Mouse (Mus musculus): ENCODE data around the gene Prima1. TPM values are rescaled to one million over a fixed set of nuclear protein-coding genes. Genes with fewer than 3 reads are reported as not detected.

The Prima1 gene
- total and polyA plus RNA-seq, 2 experiments from 2014 or later = not detected

DNA sequence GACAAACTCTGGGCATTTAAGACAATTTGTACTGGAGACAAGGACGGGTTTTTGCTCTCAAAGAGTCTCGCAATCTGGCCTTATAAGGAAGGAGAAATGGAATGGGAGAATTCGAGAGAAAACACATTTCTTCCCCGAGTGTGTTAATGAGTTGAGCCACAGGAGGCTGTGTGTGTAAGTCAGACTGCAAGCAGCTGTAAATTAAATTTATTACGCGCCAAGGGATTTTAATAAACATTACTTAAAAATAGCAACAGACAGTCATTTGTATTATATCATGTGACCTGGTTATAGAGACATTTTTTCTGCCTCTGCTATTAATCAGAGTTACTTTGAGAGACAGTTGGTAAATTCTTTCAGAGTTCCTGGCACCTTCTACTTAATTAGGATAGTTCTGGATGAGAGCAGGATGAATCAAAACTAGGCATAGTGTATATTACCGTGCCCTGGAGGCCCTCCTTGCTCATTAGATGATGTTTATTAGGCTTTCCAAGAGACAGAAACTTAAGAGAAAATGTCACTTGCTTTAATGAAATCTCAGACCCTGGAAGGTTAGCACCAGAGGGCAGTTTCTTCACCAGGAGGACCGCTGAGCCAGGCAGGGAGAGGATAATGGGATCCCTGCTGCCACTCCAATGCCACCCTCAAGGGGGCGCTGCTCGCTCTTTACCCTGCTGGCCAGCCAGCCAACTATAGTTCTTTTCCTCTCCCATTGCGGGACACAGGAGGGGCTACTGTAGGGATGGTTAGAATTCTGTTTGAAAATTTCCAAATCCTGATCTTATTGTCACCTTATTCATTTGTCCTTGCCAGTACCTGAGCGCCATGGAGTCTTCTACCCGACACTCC is 20.3 kb upstream of the Prima1 start:
- H3K4me1 ChIP-seq (ENCODE audit: control insufficient read depth, insufficient read depth) = no peaks in the 10 kb centered on the region
- TF ChIP-seq CTCF (IDR thresholded peaks at IDR 0.05; ENCODE audit: low read depth) (peak; percentile 15), EP300 (IDR thresholded peaks at IDR 0.05; ENCODE audit: low read depth) (no peak)
- no peak overlapping the region for H3K27ac ChIP-seq (ENCODE audit: low read depth)
- H3K9me3 ChIP-seq (replicated peaks; ENCODE audit: control insufficient read depth, low read length) = no peaks in the 10 kb centered on the region
- 59% methylated on average over 13 of the region's 13 CpGs for WGBS
- no peak overlapping the region for H3K4me3 ChIP-seq (ENCODE audit: low read depth, low read length)
- H3K27me3 ChIP-seq (ENCODE audit: control insufficient read depth, insufficient read depth, low read length) = no peaks in the 10 kb centered on the region
- no peak overlapping the region for H3K9ac ChIP-seq (replicated peaks; ENCODE audit: low read depth, low read length)
- no peak for ATAC-seq (ENCODE audit: insufficient read depth, low read depth)
- H3K36me3 ChIP-seq (replicated peaks; ENCODE audit: control insufficient read depth, insufficient read depth, low read length) = no peaks in the 10 kb centered on the region
- DNase-seq (ENCODE audit: low spot score) = no peak
- H3K4me2 ChIP-seq (ENCODE audit: low read depth, low read length) = no peak overlapping the region

DNA sequence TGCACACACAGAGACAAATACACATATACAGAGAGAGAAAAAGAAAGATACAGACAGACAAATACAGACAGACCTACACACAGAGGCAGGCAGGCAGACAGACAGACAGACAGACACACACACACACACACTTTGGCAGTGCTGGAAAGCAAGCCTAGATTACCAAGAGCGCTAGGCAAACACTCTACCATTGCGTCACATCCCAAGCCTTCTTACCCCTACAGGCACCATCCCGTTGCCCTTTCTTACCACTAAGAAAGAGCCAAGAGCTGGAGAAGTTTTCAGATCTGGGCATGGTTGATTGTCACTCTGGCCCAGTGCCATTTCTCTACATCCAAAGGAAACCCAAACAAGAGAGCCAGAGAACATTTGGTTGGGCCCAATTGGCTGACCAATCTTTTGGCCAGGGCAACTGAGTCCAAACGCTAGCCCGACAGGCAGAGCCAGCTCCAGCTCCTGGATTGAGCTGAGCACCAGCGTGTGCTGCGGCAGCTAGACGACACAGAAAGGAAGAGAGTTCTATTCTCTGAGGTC is 11.0 kb upstream of the Prima1 start:
- Histone ChIP-seq H3K4me1 (ENCODE audit: control insufficient read depth, insufficient read depth) (no peaks in the 10 kb centered on the region), H3K4me2 (ENCODE audit: low read depth, low read length) (no peak overlapping the region), H3K9ac (replicated peaks; ENCODE audit: low read depth, low read length) (no peak overlapping the region), H3K9me3 (replicated peaks; ENCODE audit: control insufficient read depth, low read length) (no peaks in the 10 kb centered on the region), H3K27me3 (ENCODE audit: control insufficient read depth, insufficient read depth, low read length) (no peaks in the 10 kb centered on the region; the same call in 1 of the 2 replicates), H3K4me3 (ENCODE audit: low read depth, low read length) (no peak overlapping the region), H3K27ac (ENCODE audit: low read depth) (no peak overlapping the region), H3K36me3 (replicated peaks; ENCODE audit: control insufficient read depth, insufficient read depth, low read length) (no peaks in the 10 kb centered on the region)
- no peak for TF ChIP-seq CTCF (IDR thresholded peaks at IDR 0.05; ENCODE audit: low read depth)
- TF ChIP-seq EP300 (IDR thresholded peaks at IDR 0.05; ENCODE audit: low read depth) = no peak
- DNase-seq (ENCODE audit: low spot score) (no peak), ATAC-seq (ENCODE audit: insufficient read depth, low read depth) (no peak)
- 81% methylated on average over 8 of the region's 8 CpGs for WGBS

DNA sequence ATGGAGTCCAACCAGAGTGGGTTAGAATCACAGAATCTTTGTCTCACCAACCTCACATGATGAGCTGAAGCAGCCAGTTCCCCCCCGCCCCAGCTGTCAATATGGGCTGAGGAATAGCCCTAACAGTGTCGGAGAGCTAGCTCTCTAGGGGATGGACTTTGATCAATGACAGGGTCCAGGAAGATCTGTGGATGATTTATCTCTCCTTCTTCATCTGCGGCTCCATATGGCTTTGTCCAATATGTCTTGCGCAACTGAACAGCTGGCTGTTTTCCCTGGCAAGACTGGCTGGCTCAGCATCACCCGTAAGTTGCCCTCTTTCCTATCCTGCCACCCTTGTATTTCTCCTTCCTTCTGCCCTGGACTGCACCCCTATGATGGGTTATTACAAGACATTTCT is 9.2 kb upstream of the Prima1 start:
- H3K4me3 ChIP-seq (ENCODE audit: low read depth, low read length) = no peak overlapping the region

DNA sequence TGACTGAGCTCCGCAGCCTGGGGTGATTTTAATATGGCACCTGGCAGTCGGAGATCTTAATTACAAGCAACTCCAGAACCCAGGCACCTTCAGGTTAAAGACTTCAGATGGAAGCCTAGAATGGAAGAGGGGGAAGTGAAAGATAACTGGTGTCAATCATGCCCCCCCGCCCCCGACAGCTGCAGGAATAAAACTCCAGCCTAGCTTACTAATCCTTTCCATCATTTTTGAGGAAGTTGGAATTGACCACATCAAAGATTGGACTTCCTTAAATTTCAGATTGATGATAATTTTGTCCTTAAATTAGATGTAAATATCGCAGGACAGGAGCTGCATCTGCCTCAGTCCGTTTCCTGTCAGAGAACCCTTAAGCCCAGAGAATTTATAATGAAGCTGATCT is 8.4 kb upstream of the Prima1 start:
- H3K27ac ChIP-seq (ENCODE audit: low read depth) = no peak overlapping the region
- no peak overlapping the region for H3K4me2 ChIP-seq (ENCODE audit: low read depth, low read length)
- no peaks in the 10 kb centered on the region for H3K9me3 ChIP-seq (replicated peaks; ENCODE audit: control insufficient read depth, low read length)
- ATAC-seq (ENCODE audit: insufficient read depth, low read depth) (no peak), DNase-seq (ENCODE audit: low spot score) (no peak)
- no peak for TF ChIP-seq EP300 (IDR thresholded peaks at IDR 0.05; ENCODE audit: low read depth)
- TF ChIP-seq CTCF (IDR thresholded peaks at IDR 0.05; ENCODE audit: low read depth) = no peak
- H3K4me1 ChIP-seq (ENCODE audit: control insufficient read depth, insufficient read depth) = no peaks in the 10 kb centered on the region
- H3K9ac ChIP-seq (replicated peaks; ENCODE audit: low read depth, low read length) = no peak overlapping the region
- H3K27me3 ChIP-seq (ENCODE audit: control insufficient read depth, insufficient read depth, low read length) = peaks cover 12% of the 10 kb centered on the region; the same call in 1 of the 2 replicates
- H3K36me3 ChIP-seq (replicated peaks; ENCODE audit: control insufficient read depth, insufficient read depth, low read length) = no peaks in the 10 kb centered on the region
- WGBS = 71% methylated on average over 6 of the region's 6 CpGs
- no peak overlapping the region for H3K4me3 ChIP-seq (ENCODE audit: low read depth, low read length)

More for the DNA sequence above, 9.2 kb upstream of the Prima1 start:
- Histone ChIP-seq H3K4me1 (ENCODE audit: control insufficient read depth, insufficient read depth) (no peaks in the 10 kb centered on the region), H3K36me3 (replicated peaks; ENCODE audit: control insufficient read depth, insufficient read depth, low read length) (no peaks in the 10 kb centered on the region), H3K27ac (ENCODE audit: low read depth) (no peak overlapping the region), H3K4me2 (ENCODE audit: low read depth, low read length) (no peak overlapping the region), H3K9ac (replicated peaks; ENCODE audit: low read depth, low read length) (no peak overlapping the region), H3K27me3 (ENCODE audit: control insufficient read depth, insufficient read depth, low read length) (peaks cover 4% of the 10 kb centered on the region; the same call in 1 of the 2 replicates), H3K9me3 (replicated peaks; ENCODE audit: control insufficient read depth, low read length) (no peaks in the 10 kb centered on the region)
- DNase-seq (ENCODE audit: low spot score) (no peak), ATAC-seq (ENCODE audit: insufficient read depth, low read depth) (no peak)
- 86% methylated on average over 5 of the region's 5 CpGs for WGBS
- TF ChIP-seq EP300 (IDR thresholded peaks at IDR 0.05; ENCODE audit: low read depth) (no peak), CTCF (IDR thresholded peaks at IDR 0.05; ENCODE audit: low read depth) (no peak)

- TF ChIP-seq EP300 (IDR thresholded peaks at IDR 0.05; ENCODE audit: low read depth) = no peak
- TF ChIP-seq CTCF (IDR thresholded peaks at IDR 0.05; ENCODE audit: low read depth) = no peak
- Histone ChIP-seq H3K4me1 (ENCODE audit: control insufficient read depth, insufficient read depth) (no peaks in the 10 kb centered on the region), H3K9ac (replicated peaks; ENCODE audit: low read depth, low read length) (no peak overlapping the region), H3K4me2 (ENCODE audit: low read depth, low read length) (peak overlapping the region; percentile 92), H3K27ac (ENCODE audit: low read depth) (no peak overlapping the region), H3K36me3 (replicated peaks; ENCODE audit: control insufficient read depth, insufficient read depth, low read length) (no peaks in the 10 kb centered on the region), H3K27me3 (ENCODE audit: control insufficient read depth, insufficient read depth, low read length) (peaks cover 54% of the 10 kb centered on the region), H3K4me3 (ENCODE audit: low read depth, low read length) (peak overlapping the region; percentile 66; the same call in 1 of the 2 replicates), H3K9me3 (replicated peaks; ENCODE audit: control insufficient read depth, low read length) (no peaks in the 10 kb centered on the region)
- DNase-seq (ENCODE audit: low spot score) (no peak), ATAC-seq (ENCODE audit: insufficient read depth, low read depth) (no peak)
- 16% methylated on average over 11 of the region's 11 CpGs for WGBS
These were observed 1.1 kb upstream of the Prima1 start for GRCm38 (mm10) chr12:103243041-103243440.

All from heart, postnatal 0 days (tissue).